8 mouse cellular contexts compared by ENCODE assay signal in genomic region chr16:62786621-62787331, GRCm38 (mm10). TPM values are rescaled to one million over a fixed set of nuclear protein-coding genes. Genes with fewer than 3 reads are reported as not detected.
DNase-seq lines count a peak whose midpoint lies in the region; ATAC-seq lines count a peak whose summit lies in the region.

Gene Nsun3, minus strand, starts transcription at chr16:62786818.

- no peaks in the 10 kb centered on the region for H3K9me3 ChIP-seq in hindbrain, embryonic 14.5 days (ENCODE audit: control insufficient read depth, low read length)

- peak within 1 kb of the TSS; percentile 86 for H3K4me3 ChIP-seq in hindbrain, embryonic 14.5 days (replicated peaks; ENCODE audit: low read length)

- peak within 1 kb of the TSS; percentile 84 for H3K9ac ChIP-seq in hindbrain, embryonic 14.5 days

- 2% methylated on average over 41 of the region's 41 CpGs for whole genome bisulfite sequencing in hindbrain, embryonic 14.5 days

- H3K27me3 ChIP-seq in hindbrain, embryonic 14.5 days (ENCODE audit: control insufficient read depth, insufficient read depth, low read length): no peaks in the 10 kb centered on the region

- peak within 1 kb of the TSS; percentile 86 for H3K27ac ChIP-seq in hindbrain, embryonic 14.5 days

- H3K36me3 ChIP-seq in hindbrain, embryonic 14.5 days (replicated peaks; ENCODE audit: control insufficient read depth, insufficient read depth): 0 out of 2 replicates have a peak, but pooled peaks cover 7% of the 10 kb centered on the region

- peak within 1 kb of the TSS; percentile 68 for H3K4me2 ChIP-seq in hindbrain, embryonic 14.5 days (replicated peaks)

- DNase-seq in R1 (ENCODE audit: low read depth, low spot score): peak; percentile 97
- peak; percentile 89 to 94 for DNase-seq in cerebellum, postnatal 25 days
- peak; percentile 74 to 82 for DNase-seq in frontal cortex, postnatal 25 days (ENCODE audit: low spot score in 2 of 2)
- DNase-seq in hindbrain, embryonic 14.5 days (ENCODE audit: low spot score): peak; percentile 98
- peak; percentile 88 to 90 for DNase-seq in layer of hippocampus, postnatal 36 days
- peak; percentile 97 for DNase-seq in lung, postnatal 36 days
- peak; percentile 98 for DNase-seq in retina, postnatal 1 day
- peak; percentile 67 to 90 for DNase-seq in urinary bladder, adult 18-20 months (ENCODE audit: low spot score in 2 of 2)

- H3K4me1 ChIP-seq in hindbrain, embryonic 14.5 days (replicated peaks; ENCODE audit: control insufficient read depth, insufficient read depth, low read length): peaks cover 20% of the 10 kb centered on the region

- ATAC-seq in hindbrain, embryonic 14.5 days (ENCODE audit: low FRiP score): peak; percentile 97

RNA-seq across cellular contexts. Expression of gene Nsun3, which starts in this region (rescaled TPM):
- polyA plus RNA-seq in hindbrain, embryonic 14.5 days (2014; fragmentation: Nextera tagmentation; extraction: Ambion mirVana): 10.0 and 10.9 TPM in 2 replicates
- 10 to 100 TPM; 10.2 to 12.2 TPM for total RNA-seq in layer of hippocampus, postnatal 36 days (2021)

Comparison
In these comparisons a context has a peak if more than half of its experiments do, and no peak if none do; other contexts are left out.
1. Peak in every context shown above with its lines: DNase-seq, ATAC-seq, H3K4me3 ChIP-seq and H3K27ac ChIP-seq.